Mouse (Mus musculus) CD4-positive helper T cell, adult 2 months (primary cell): ENCODE results near the gene Traf1.

Experiments used
- DNase-seq: peaks from one replicate; pipeline ENCODE4 v3.0.0-alpha.2; 2012; ENCODE audit warnings: low read depth, missing footprints, low spot score

The Traf1 gene

DNA sequence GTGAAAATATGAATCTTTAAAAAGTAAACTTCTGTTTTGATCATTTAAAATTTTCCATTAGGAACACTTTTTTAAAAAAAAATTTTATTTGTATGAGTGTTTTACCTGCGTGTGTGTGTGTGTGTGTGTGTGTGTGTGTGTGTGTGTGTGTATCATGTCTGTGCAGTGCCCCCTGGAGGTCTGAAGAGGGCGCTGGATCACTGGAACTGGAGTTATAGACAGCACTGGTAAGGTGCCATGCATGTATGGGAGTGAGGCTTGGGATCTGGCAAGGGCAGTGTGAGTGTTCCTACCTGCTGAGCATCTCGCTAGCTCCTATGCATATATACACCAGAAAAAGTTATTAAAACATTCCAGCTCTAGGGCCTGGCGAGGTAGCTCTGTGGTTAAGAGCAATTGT is 59.8 kb downstream of the Traf1 start:
- no peak for DNase-seq

- no peak for DNase-seq
Measured at GRCm38 (mm10) chr2:34900412-34900811, 61.2 kb downstream of the Traf1 start.

- no peak for DNase-seq
Measured at GRCm38 (mm10) chr2:34899682-34900081, 61.9 kb downstream of the Traf1 start.

DNA sequence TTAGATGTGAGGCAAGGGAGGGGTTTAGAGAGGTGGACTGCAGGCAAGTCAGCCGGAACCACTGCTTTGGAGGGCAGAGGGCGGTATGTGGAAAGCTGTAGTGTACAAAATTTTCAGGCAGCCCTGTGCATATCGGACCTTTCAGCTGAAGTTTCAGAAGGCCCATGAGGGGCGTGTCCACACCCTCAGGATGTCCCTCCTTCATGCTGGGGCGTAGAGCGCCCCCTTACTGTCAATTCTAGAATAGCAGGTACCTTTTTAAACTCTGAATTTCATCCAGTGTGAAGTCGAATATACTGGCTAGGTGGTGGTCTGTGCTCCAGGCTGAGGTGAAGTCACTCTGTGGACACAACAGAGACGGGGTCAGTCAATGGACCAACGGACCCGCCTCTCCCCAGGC is 63.8 kb downstream of the Traf1 start:
- DNase-seq: peak; percentile 58

DNA sequence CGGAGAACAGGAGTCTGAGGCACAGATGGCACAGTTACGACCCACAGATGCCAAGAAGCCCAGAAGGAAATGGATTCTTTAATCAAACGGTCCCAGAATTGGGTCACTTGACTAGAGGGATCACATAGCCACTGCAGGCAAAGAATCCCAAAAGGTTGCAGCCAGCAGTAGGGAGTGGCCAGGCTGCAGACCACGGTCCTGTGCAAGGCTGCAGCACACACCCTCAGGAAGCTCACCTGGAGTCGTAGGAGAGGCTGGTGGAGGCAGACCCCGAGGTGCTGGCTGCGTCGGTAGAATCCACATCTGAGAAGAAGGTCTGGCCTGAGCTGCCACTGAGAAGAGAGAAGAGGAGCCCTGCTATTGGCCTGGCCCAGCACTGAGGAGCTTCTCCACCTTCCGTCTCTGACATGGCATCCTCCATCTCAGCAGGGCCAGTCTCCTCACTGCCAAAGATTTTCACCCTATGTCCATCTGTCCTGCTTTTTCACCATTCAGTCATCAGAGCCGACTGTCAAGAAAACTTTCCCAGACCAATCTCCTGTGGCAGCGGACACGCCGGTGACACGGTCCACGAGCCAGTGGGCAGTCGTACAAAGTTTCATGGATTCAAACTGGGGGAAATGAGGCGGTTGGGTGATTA is 64.6 kb downstream of the Traf1 start:
- DNase-seq: no peak

GRCm38 (mm10) chr2:34895503-34896113 is 66.0 kb downstream of the Traf1 start:
- DNase-seq: no peak

DNA sequence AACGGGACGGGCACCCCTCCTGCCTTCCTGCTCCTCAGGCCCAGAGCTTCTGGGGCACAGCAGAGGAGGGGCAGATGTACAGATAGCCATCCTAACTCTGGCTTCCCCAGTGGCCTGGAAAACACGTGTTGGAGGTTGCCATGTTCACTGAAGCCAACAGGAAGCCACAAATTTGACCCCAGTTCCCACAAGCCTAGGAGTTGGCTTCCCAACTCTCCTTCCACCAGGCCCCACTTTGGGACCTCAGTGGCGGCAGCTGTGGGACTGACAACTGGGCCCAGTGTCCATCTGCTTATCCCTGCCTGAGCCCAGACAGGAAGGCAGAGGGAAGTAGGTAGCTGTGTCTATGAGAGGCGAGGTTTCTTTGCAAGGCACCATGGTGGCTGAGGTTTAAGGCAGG is 67.6 kb downstream of the Traf1 start:
- no peak for DNase-seq
